Mouse (Mus musculus): ENCODE results near the gene Bco2.

GRCm38 (mm10) chr9:50533328-50533727 lies 21.7 kb downstream of the Bco2 start:
- TF ChIP-seq CTCF (conservative IDR thresholded peaks at IDR 0.05; ENCODE audit: insufficient read depth, insufficient read length, low read depth, low read length) (no peak), POLR2A (IDR thresholded peaks at IDR 0.05; ENCODE audit: low read depth, low read length) (no peak)
